Mouse (Mus musculus) CD8-positive naive resting alpha-beta T cell, adult 57 days (primary cell): ENCODE measurements around the gene Gm8879. TPM values are rescaled to one million over a fixed set of nuclear protein-coding genes. Genes with fewer than 3 reads are reported as not detected.

Experiments used
- total RNA-seq: library from RNA; stranded (reverse); gene quantifications from one replicate; pipeline ENCODE4 v1.2.4, GENCODE M21; 2023

Gm8879 gene
- not detected for total RNA-seq

GRCm38 (mm10) chr5:11127334-11127733 lies at the start of gene Gm8879:
TSS of gene Gm8879 (plus strand) at chr5:11127634.

Other genes with a start within 250 kb of the Gm8879 start
- gene Gm8871, start 179.8 kb upstream of the Gm8879 start, total RNA-seq: not detected
- gene Gm8857, start 179.8 kb upstream of the Gm8879 start, total RNA-seq: not detected
- not detected for gene Gm5861, start 55.4 kb downstream of the Gm8879 start, total RNA-seq
- gene Gm8890, start 128.4 kb downstream of the Gm8879 start, total RNA-seq: not detected
- gene Speer1, start 213.9 kb downstream of the Gm8879 start, total RNA-seq: not detected